Mouse (Mus musculus) heart, postnatal 0 days (tissue): ENCODE results near the gene Uba1.

Source experiments
- CTCF ChIP-seq: IDR thresholded peaks from 2 replicates; pipeline ENCODE4 v1.5.1; 2016; ENCODE audit warnings: antibody characterized with exemption, control low read depth, low read depth
- EP300 ChIP-seq: IDR thresholded peaks from 2 replicates; pipeline ENCODE4 v1.6.1; 2016; ENCODE audit warnings: antibody characterized with exemption, low read depth

DNA sequence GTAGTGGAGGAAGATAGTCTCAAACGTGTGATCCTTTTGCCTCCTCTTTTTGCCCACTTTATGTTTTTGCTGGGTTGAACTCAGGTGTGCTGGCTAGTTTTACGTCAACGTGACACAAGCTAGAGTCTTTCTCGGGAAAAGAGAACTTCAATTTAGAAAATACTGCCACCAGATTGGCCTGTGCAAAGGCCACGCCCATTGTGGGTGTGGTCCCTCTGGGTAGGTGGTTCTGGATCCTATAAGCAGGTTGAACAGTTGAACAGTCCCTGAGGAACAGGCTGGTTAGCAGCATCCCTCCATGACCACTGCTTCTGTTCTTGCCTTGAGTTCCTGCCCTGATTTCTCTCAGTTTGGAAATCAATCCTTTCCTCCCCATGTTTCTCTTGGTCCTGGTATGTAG lies 70.6 kb downstream of the Uba1 start:
- TF ChIP-seq EP300, result no peak
- TF ChIP-seq CTCF, result no peak
